Mouse (Mus musculus) liver, adult 2 months (tissue): ENCODE measurements around the gene Galns.

Experiments used
- CTCF ChIP-seq: fragments of 200-500 bp; IDR thresholded peaks from 2 replicates; pipeline ENCODE4 v1.5.1; 2011; ENCODE audit warnings: low read depth, low read length, control low read depth
- POLR2A ChIP-seq: fragments of 200-500 bp; IDR thresholded peaks from 2 replicates; pipeline ENCODE4 v1.6.1; 2011; ENCODE audit warnings: low read length, control low read depth; ENCODE audit not compliant: insufficient read depth; ENCODE audit errors: extremely low read depth

DNA sequence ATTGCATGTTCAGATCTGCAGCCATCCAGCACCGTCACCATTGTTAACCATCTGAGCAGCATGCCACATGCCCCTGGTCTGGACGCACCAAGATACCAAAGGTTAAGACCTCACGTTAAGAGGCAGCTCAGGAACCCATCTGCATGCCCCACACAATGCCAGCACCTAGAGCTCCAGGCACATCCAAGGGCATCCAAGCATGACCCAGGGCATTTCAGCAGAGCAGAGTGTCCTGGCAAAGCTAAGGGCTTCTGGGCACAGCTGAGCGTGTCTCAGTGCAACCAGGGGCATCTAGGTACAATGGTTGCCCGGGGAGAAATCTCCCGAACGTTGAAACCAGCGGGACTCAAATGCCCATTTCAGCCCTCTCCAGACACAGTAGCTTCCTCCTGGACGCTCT is 10.6 kb downstream of the Galns start:
- TF ChIP-seq CTCF (no peak), POLR2A (no peak)
